Mouse (Mus musculus): Measurements from ENCODE around the gene Smc3. TPM values are rescaled to one million over a fixed set of nuclear protein-coding genes. Genes with fewer than 3 reads are reported as not detected.

The Smc3 gene
- polyA plus RNA-seq (2015; fragmentation: Nextera tagmentation; extraction: Ambion mirVana): 36.2 and 37.3 TPM in 2 replicates

DNA sequence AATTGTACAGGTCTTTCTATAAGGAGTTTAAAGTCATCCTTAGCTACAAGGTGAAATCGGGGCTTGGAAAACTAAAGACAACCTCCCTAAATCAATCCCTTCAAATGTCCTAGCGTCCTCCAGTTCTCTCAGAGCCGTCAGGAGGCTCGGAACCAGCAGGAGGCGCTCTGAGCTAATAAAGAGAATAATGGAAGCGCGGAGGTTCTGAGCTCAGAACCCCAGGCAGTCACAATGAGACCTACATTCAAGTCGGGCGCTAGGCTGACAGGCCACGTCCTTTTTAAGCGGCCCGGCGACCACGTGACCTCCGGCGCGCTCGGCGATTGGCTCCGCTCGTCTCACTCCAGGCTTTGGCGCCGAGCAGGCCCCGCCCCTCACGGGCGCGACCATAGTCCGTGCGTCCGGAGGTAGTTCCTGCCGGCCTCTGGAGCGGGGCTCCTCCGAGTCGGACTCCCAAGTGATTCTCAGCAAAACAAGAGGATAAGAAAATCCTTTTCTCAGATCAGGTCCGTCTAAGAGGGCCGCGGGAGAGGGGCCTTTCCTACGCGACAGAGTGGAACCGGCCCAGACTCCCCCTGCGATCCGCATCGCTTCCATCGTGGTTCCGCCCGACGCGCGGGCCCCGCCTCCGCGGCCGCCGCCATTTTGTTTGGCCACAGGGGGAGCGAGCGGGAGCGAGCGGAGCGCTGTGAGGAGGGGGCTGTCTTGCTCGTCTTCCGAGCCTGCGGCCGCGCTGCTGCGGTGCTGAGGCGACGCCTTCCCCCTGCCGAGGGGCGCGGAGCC, at the start of gene Smc3:
Smc3 (plus strand) TSS at position 642 of the 783 bp plus-strand sequence.

DNA sequence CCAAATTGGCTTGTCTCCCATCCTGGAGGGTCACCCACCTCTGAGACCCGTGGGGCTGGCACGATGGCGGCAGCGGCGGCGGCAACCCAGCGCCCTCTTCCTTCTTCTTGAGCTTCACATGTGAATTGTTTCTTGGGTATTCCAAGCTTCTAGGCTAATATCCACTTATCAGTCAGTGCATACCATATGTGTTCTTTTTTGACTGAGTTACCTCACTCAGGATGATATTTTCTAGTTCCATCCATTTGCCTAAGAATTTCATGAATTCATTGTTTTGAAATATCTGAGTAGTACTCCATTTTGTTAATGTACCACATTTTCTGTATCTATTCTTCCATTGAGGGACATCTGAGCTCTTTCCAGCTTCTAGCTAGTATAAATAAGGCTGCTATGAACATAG, 11.2 kb upstream of the Smc3 start, which contains the start of gene Nutf2-ps1:
Nutf2-ps1 (minus strand) TSS at position 101 of the 400 bp plus-strand sequence.

DNA sequence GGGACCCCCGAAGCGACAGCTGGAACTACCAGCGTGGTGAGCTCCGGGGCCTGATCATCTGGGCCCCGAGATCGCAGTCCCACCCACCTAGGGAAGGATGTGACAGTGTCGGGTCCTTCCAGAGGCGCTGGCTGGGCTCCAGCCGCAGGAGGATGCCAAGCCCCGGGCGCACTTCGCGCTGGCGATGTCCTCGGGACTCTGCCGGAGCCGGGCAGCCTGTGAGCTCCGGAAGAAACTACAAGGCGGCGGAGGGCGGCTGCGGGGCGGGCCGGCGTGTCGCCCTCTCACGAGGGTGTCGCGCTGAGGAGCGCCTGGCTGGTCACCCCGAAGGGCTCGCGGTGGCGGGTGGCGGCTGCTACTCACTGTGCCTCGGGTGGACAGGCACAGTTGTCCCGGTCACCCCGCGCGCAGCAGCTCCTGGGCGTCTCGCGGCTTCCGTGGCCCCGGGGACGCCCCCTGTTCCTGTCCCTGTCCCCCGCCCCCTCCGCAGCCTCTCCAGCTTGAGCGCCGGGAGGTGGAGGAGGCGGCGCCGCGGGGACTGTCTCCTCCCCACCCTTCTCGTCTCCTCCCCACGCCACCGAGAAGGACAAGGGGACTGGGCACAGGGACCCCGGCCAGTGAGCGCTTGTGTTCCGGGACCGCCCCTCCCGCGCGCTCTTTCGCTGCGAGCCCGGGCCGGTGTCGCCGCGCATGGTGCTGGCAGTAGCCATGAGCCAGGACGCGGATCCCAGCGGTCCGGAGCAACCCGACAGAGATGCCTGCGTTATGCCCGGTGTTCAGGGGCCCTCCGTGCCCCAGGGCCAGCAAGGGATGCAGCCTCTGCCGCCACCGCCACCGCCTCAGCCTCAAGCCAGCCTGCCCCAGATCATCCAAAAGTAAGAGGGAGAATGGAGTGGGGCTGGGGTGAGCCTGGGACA, 76.8 kb downstream of the Smc3 start, which contains the start of gene Rbm20:
Rbm20 (plus strand) TSS at position 589 of the 917 bp plus-strand sequence.

Other genes starting within 250 kb of the Smc3 start
- gene Gm10197, start 228.6 kb upstream of the Smc3 start, polyA plus RNA-seq (2015; fragmentation: Nextera tagmentation; extraction: Ambion mirVana): not detected in 2 replicates
- gene Smndc1, start 209.8 kb upstream of the Smc3 start, polyA plus RNA-seq (2015; fragmentation: Nextera tagmentation; extraction: Ambion mirVana): 26.1 and 35.7 TPM in 2 replicates
- gene Dusp5, start 71.3 kb upstream of the Smc3 start, polyA plus RNA-seq (2015; fragmentation: Nextera tagmentation; extraction: Ambion mirVana): 3.2 and 4.0 TPM in 2 replicates
- gene Nutf2-ps1, start 11.3 kb upstream of the Smc3 start, polyA plus RNA-seq (2015; fragmentation: Nextera tagmentation; extraction: Ambion mirVana): 162 and 167 TPM in 2 replicates
- 0.53 and 0.76 TPM in 2 replicates for gene Rbm20, start 76.9 kb downstream of the Smc3 start, polyA plus RNA-seq (2015; fragmentation: Nextera tagmentation; extraction: Ambion mirVana)

All from neural tube, postnatal 0 days (tissue).